Mouse (Mus musculus): ENCODE data around the gene Olfr1312. TPM values are rescaled to one million over a fixed set of nuclear protein-coding genes. Genes with fewer than 3 reads are reported as not detected.
"Not testable (repeated sequence)": the region's sequence is repeated elsewhere in the genome, so short reads cannot be mapped to it uniquely, and the experiment has no call there.

The Olfr1312 gene
- polyA plus RNA-seq (2014; fragmentation: Nextera tagmentation; extraction: Ambion mirVana): not detected in 2 replicates

DNA sequence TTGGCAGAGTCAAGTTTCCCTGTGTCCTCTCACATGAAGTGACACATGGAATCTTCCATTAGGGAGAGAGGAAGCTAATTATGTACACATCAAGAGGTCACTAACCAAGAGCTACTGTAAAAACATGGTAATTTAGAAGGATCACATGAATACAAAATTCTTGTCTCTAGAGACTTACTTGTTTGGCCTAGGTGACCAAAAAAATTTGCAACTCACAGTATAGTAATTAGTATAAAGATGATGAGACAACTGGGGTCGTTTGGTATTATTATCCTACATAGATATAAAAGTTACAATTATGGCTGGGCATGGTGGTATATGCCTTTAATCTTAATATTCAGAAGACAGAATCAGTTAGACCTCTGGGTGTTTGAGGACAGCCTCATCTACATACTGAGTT is at the start of gene Olfr1312:
Gene Olfr1312 (minus strand): TSS at position 101 of the 400 bp plus-strand sequence.
- H3K27ac ChIP-seq (replicated peaks; ENCODE audit: low read depth, low read length): no peak within 1 kb of the TSS
- H3K9ac ChIP-seq (replicated peaks; ENCODE audit: low read length): no peak within 1 kb of the TSS
- no peak for DNase-seq
- H3K27me3 ChIP-seq (ENCODE audit: control insufficient read depth, insufficient read depth, low read length): no peaks in the 10 kb centered on the region
- no peaks in the 10 kb centered on the region for H3K9me3 ChIP-seq (ENCODE audit: control insufficient read depth, low read length)
- no peaks in the 10 kb centered on the region for H3K4me1 ChIP-seq (ENCODE audit: control insufficient read depth, insufficient read depth, low read length)
- H3K36me3 ChIP-seq (ENCODE audit: control insufficient read depth, insufficient read depth, low read length): no peaks in the 10 kb centered on the region
- no peak within 1 kb of the TSS for H3K4me3 ChIP-seq (replicated peaks; ENCODE audit: low read depth, low read length)
- no peak within 1 kb of the TSS for H3K4me2 ChIP-seq (ENCODE audit: low read length)
- WGBS: 35% methylated on average over 1 of the region's 1 CpGs
- ATAC-seq (ENCODE audit: low FRiP score, low TSS enrichment): no peak

DNA sequence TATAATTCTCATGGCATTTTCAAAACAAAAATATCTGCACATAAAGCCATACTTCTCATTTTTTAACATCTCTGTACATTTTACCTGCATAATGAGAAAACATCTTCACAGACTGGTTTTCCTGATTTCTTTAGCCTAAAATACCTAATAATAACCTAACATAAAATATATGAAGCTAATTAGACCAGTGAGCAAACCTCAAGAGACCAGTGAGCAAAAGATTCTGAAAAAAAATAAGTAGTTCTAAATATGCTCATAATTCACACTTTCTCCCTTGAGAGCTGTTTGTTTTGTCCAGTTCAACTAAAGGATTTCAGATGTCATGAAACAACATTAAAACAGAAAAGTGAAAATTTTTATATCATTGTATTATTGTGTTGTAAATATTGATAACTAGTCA is 46.6 kb upstream of the Olfr1312 start, which contains the start of gene Olfr1314:
Gene Olfr1314 (minus strand): TSS at position 101 of the 400 bp plus-strand sequence.
- Histone ChIP-seq H3K4me2 (ENCODE audit: low read length) (no peak within 1 kb of the TSS), H3K4me1 (ENCODE audit: control insufficient read depth, insufficient read depth, low read length) (no peaks in the 10 kb centered on the region), H3K27me3 (ENCODE audit: control insufficient read depth, insufficient read depth, low read length) (no peaks in the 10 kb centered on the region), H3K9ac (replicated peaks; ENCODE audit: low read length) (no peak within 1 kb of the TSS), H3K27ac (replicated peaks; ENCODE audit: low read depth, low read length) (no peak within 1 kb of the TSS), H3K4me3 (replicated peaks; ENCODE audit: low read depth, low read length) (no peak within 1 kb of the TSS), H3K9me3 (ENCODE audit: control insufficient read depth, low read length) (no peaks in the 10 kb centered on the region), H3K36me3 (ENCODE audit: control insufficient read depth, insufficient read depth, low read length) (no peaks in the 10 kb centered on the region)
- ATAC-seq (ENCODE audit: low FRiP score, low TSS enrichment) (no peak), DNase-seq (no peak)

DNA sequence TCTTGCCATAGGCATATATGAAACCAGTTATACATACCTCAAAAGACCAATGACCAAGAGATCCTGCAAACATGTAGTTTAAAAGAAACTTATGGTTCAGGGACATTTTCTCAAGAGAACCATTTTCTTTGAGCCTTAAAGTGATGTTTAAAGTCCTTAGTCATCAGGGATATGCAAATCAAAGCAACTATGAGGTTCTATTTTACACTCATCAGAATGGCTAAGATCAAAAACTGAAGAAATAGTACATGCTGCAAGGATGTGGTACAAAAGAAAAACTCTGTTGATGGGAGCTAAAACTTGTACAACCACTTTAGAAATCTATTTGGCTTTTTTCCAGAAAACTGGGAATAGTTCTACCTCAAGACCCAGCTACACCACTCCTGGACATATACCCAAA is 27.7 kb upstream of the Olfr1312 start, which contains the start of gene Olfr1313:
Gene Olfr1313 (minus strand): TSS at position 101 of the 400 bp plus-strand sequence.
- no peak within 1 kb of the TSS for H3K4me3 ChIP-seq (replicated peaks; ENCODE audit: low read depth, low read length)
- ATAC-seq (ENCODE audit: low FRiP score, low TSS enrichment) (no peak), DNase-seq (no peak)
- no peak within 1 kb of the TSS for H3K9ac ChIP-seq (replicated peaks; ENCODE audit: low read length)
- no peaks in the 10 kb centered on the region for H3K36me3 ChIP-seq (ENCODE audit: control insufficient read depth, insufficient read depth, low read length)
- no peaks in the 10 kb centered on the region for H3K4me1 ChIP-seq (ENCODE audit: control insufficient read depth, insufficient read depth, low read length)
- H3K9me3 ChIP-seq (ENCODE audit: control insufficient read depth, low read length): no peaks in the 10 kb centered on the region
- H3K27ac ChIP-seq (replicated peaks; ENCODE audit: low read depth, low read length): no peak within 1 kb of the TSS
- no peaks in the 10 kb centered on the region for H3K27me3 ChIP-seq (ENCODE audit: control insufficient read depth, insufficient read depth, low read length)
- no peak within 1 kb of the TSS for H3K4me2 ChIP-seq (ENCODE audit: low read length)

DNA sequence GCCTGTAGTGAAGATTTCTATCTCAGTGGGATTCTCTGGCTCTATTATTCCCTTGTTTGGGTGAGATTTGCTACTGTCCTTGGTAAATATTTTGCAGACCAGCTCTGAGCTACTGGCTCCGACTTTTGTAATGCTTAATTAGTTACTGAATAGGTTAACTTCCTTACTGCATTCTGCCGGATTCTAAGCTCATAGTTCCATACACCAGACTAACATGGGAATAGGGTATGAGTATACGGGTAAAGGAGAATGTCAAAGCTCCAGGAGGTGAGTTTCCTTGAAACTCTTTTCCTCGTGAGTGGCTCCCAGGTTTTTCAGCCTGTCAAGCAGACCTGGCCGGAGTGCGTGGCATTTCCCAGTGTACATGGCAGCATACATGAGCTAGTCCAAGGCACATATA is 23.1 kb downstream of the Olfr1312 start:
- not testable (repeated sequence) for H3K4me2 ChIP-seq (ENCODE audit: low read length); H3K27ac ChIP-seq (replicated peaks; ENCODE audit: low read depth, low read length); H3K9me3 ChIP-seq (ENCODE audit: control insufficient read depth, low read length); ATAC-seq (ENCODE audit: low FRiP score, low TSS enrichment); H3K36me3 ChIP-seq (ENCODE audit: control insufficient read depth, insufficient read depth, low read length); H3K9ac ChIP-seq (replicated peaks; ENCODE audit: low read length); H3K4me3 ChIP-seq (replicated peaks; ENCODE audit: low read depth, low read length); H3K27me3 ChIP-seq (ENCODE audit: control insufficient read depth, insufficient read depth, low read length); H3K4me1 ChIP-seq (ENCODE audit: control insufficient read depth, insufficient read depth, low read length); DNase-seq
- 50% methylated on average over 6 of the region's 6 CpGs for WGBS

DNA sequence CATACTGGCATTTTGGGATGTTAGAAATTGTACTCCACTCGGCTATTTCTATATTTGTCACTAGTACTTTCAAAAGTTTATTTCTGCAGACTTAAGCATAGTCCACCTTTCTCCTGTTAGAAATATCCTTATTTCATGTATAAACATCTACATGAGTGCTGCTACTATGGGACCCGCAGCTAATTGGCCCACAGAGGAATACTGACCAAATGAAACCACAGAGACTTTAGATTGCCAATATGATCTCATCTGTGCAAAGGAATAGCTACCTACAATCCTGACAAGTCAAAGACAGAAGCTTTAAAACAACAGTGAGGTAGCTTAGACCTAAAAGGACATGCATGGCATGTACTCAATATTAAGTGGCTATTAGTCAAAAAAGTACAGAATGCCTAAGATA is 25.7 kb downstream of the Olfr1312 start, which contains the start of gene Olfr1311:
Gene Olfr1311 (minus strand): TSS at position 101 of the 400 bp plus-strand sequence.
- ATAC-seq (ENCODE audit: low FRiP score, low TSS enrichment) (no peak), DNase-seq (no peak)
- Histone ChIP-seq H3K4me1 (ENCODE audit: control insufficient read depth, insufficient read depth, low read length) (no peaks in the 10 kb centered on the region), H3K27ac (replicated peaks; ENCODE audit: low read depth, low read length) (no peak within 1 kb of the TSS), H3K4me2 (ENCODE audit: low read length) (no peak within 1 kb of the TSS), H3K9me3 (ENCODE audit: control insufficient read depth, low read length) (no peaks in the 10 kb centered on the region), H3K4me3 (replicated peaks; ENCODE audit: low read depth, low read length) (no peak within 1 kb of the TSS), H3K9ac (replicated peaks; ENCODE audit: low read length) (no peak within 1 kb of the TSS), H3K36me3 (ENCODE audit: control insufficient read depth, insufficient read depth, low read length) (no peaks in the 10 kb centered on the region), H3K27me3 (ENCODE audit: control insufficient read depth, insufficient read depth, low read length) (no peaks in the 10 kb centered on the region)
- WGBS: 91% methylated on average over 2 of the region's 2 CpGs

DNA sequence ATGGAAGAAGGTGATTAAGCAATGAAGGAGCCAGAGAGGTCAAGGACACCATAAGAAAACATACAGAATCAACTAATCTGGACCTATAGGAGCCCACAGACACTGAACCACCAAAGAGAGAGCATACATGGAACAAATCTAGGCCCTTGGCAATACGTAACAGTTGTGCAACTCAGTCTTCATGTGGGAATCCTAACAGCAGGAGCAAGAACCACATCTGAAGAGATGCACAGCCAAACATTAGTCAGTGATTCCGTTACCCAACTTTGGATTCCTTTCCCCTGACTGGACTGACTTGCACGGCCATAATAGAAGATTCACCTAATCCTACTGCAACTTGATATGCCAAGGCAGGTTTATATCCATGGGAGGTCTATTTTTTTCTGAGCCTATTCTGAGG is 35.1 kb downstream of the Olfr1312 start:
- H3K4me1 ChIP-seq (ENCODE audit: control insufficient read depth, insufficient read depth, low read length): no peaks in the 10 kb centered on the region
- H3K36me3 ChIP-seq (ENCODE audit: control insufficient read depth, insufficient read depth, low read length): no peaks in the 10 kb centered on the region
- DNase-seq (no peak), ATAC-seq (ENCODE audit: low FRiP score, low TSS enrichment) (no peak)
- no peaks in the 10 kb centered on the region for H3K27me3 ChIP-seq (ENCODE audit: control insufficient read depth, insufficient read depth, low read length)
- 94% methylated on average over 3 of the region's 3 CpGs for WGBS
- H3K9me3 ChIP-seq (ENCODE audit: control insufficient read depth, low read length): no peaks in the 10 kb centered on the region
- H3K4me2 ChIP-seq (ENCODE audit: low read length): no peak overlapping the region
- H3K4me3 ChIP-seq (replicated peaks; ENCODE audit: low read depth, low read length): no peak overlapping the region
- H3K27ac ChIP-seq (replicated peaks; ENCODE audit: low read depth, low read length): no peak overlapping the region
- H3K9ac ChIP-seq (replicated peaks; ENCODE audit: low read length): no peak overlapping the region

DNA sequence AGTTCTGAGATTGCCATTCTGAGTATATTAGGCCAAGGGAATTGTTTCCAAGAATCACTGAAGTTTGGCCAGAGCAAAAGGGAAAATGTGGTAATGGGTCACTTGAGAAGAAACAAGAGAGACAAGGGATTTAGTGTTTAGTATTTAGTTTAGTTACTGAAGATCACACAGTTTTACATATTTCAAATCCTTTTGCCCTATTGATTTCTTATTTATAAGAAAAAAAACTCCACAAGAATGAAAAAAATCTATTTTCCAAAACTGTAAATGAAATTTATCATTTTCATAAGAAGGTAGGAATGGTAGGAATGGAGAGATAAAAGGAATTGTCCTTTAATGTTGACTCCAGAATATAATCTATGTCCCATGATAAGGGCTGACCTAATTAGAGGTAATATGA is 37.4 kb downstream of the Olfr1312 start, which contains the start of gene Olfr1310:
Gene Olfr1310 (minus strand): TSS at position 101 of the 400 bp plus-strand sequence.
- no peaks in the 10 kb centered on the region for H3K9me3 ChIP-seq (ENCODE audit: control insufficient read depth, low read length)
- H3K9ac ChIP-seq (replicated peaks; ENCODE audit: low read length): no peak within 1 kb of the TSS
- ATAC-seq (ENCODE audit: low FRiP score, low TSS enrichment) (no peak), DNase-seq (no peak)
- no peaks in the 10 kb centered on the region for H3K4me1 ChIP-seq (ENCODE audit: control insufficient read depth, insufficient read depth, low read length)
- no peaks in the 10 kb centered on the region for H3K27me3 ChIP-seq (ENCODE audit: control insufficient read depth, insufficient read depth, low read length)
- H3K36me3 ChIP-seq (ENCODE audit: control insufficient read depth, insufficient read depth, low read length): no peaks in the 10 kb centered on the region
- H3K27ac ChIP-seq (replicated peaks; ENCODE audit: low read depth, low read length): no peak within 1 kb of the TSS
- H3K4me3 ChIP-seq (replicated peaks; ENCODE audit: low read depth, low read length): no peak within 1 kb of the TSS
- no peak within 1 kb of the TSS for H3K4me2 ChIP-seq (ENCODE audit: low read length)

DNA sequence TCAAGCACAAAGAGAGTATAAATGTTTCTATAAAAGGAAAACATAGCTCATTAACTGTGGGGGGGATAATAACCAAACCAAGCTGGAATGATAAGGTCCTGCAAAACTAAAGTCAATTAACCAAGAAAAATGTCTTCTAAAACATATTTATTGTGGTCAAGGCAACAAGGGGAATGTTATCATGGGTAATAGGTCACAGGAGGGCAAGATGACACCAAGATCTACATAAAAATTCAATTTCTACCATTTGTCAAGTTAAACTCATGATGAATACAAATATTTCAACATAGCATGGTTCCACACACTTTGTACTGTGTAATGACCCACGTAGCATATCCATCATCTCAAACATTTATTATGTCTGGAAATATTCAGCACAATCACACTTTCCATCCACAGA is 59.9 kb downstream of the Olfr1312 start, which contains the start of gene Olfr1309:
Gene Olfr1309 (minus strand): TSS at position 101 of the 400 bp plus-strand sequence.
- H3K36me3 ChIP-seq (ENCODE audit: control insufficient read depth, insufficient read depth, low read length): no peaks in the 10 kb centered on the region
- 67% methylated on average over 1 of the region's 1 CpGs for WGBS
- no peaks in the 10 kb centered on the region for H3K27me3 ChIP-seq (ENCODE audit: control insufficient read depth, insufficient read depth, low read length)
- no peak within 1 kb of the TSS for H3K4me2 ChIP-seq (ENCODE audit: low read length)
- no peak within 1 kb of the TSS for H3K4me3 ChIP-seq (replicated peaks; ENCODE audit: low read depth, low read length)
- no peak within 1 kb of the TSS for H3K9ac ChIP-seq (replicated peaks; ENCODE audit: low read length)
- DNase-seq: no peak
- ATAC-seq (ENCODE audit: low FRiP score, low TSS enrichment): no peak
- no peak within 1 kb of the TSS for H3K27ac ChIP-seq (replicated peaks; ENCODE audit: low read depth, low read length)
- H3K9me3 ChIP-seq (ENCODE audit: control insufficient read depth, low read length): no peaks in the 10 kb centered on the region
- H3K4me1 ChIP-seq (ENCODE audit: control insufficient read depth, insufficient read depth, low read length): no peaks in the 10 kb centered on the region
